Mouse (Mus musculus) myocyte (in vitro differentiated cells): ENCODE measurements at regions not wholly inside any gene's neighbourhood (a gene's known extent, or its start where the extent isn't known, plus 50 kb on each side); places are given as distances from the start of the nearest gene placed in this dataset.

Experiments used
- CEBPB ChIP-seq: IDR thresholded peaks from 2 replicates; pipeline ENCODE4 v1.6.1; 2011; ENCODE audit warnings: mild to moderate bottlenecking, moderate library complexity; ENCODE audit not compliant: poor library complexity, insufficient read depth, severe bottlenecking
- E2F4 ChIP-seq: IDR thresholded peaks from one replicate; pipeline ENCODE4 v1.6.1; 2011; ENCODE audit warnings: mild to moderate bottlenecking, control low read depth, moderate library complexity; ENCODE audit not compliant: insufficient read depth
- MAX ChIP-seq: IDR thresholded peaks from one replicate; pipeline ENCODE4 v1.6.1; 2011; ENCODE audit warnings: low read depth, mild to moderate bottlenecking, control low read depth
- MYOD1 ChIP-seq, 3 experiments: IDR thresholded peaks; one replicate each; pipeline ENCODE4 v1.6.1; 2011; ENCODE audit warnings: control low read depth in 2 of 3, low read depth in 2 of 3, mild to moderate bottlenecking in 2 of 3, moderate library complexity in 1 of 3; ENCODE audit not compliant: insufficient read length in 2 of 3, control insufficient read depth in 1 of 3
- MYOG ChIP-seq, 3 experiments: IDR thresholded peaks; one replicate each; pipeline ENCODE4 v1.6.1; 2011; ENCODE audit warnings: control low read depth in 2 of 3, low read depth in 2 of 3, mild to moderate bottlenecking in 2 of 3; ENCODE audit not compliant: insufficient read length in 2 of 3, control insufficient read depth in 1 of 3, insufficient read depth in 1 of 3
- POLR2A ChIP-seq: IDR thresholded peaks from one replicate; pipeline ENCODE4 v1.6.1; 2011; ENCODE audit warnings: low read depth, mild to moderate bottlenecking, control low read depth, moderate library complexity; ENCODE audit not compliant: insufficient read length
- POLR2AphosphoS2 ChIP-seq: IDR thresholded peaks from one replicate; pipeline ENCODE4 v1.6.1; 2011; ENCODE audit warnings: low read depth, control low read depth; ENCODE audit not compliant: insufficient read length
- TCF12 ChIP-seq: IDR thresholded peaks from one replicate; pipeline ENCODE4 v1.6.1; 2011; ENCODE audit warnings: mild to moderate bottlenecking, control low read depth; ENCODE audit not compliant: poor library complexity, insufficient read depth, severe bottlenecking
- USF1 ChIP-seq: IDR thresholded peaks from one replicate; pipeline ENCODE4 v1.6.1; 2011; ENCODE audit warnings: low read depth, mild to moderate bottlenecking, control low read depth, moderate library complexity

DNA sequence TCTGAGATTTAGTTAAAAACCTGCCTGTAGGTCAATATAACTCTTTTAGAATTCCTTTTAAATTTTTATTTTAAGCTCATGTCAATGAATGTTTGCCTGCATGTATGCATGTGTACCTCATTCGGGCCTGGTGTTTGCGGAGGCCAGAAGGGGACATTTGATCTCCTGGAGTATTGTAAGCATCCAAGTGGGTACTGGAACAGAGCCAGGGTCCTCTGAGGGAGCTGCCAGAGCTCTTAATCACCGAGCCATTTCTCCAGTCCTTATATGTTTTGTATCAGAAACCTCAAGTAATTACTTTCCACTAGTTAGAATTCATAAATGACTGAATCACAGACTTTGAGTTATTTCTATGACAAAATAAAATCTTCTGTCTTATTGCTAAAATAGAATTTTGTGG, 152.0 kb downstream of the Cdca7 start:
- TF ChIP-seq POLR2AphosphoS2 (no peak), POLR2A (no peak), USF1 (no peak), CEBPB (no peak), E2F4 (no peak), TCF12 (no peak), MAX (no peak), MYOG (IDR thresholded peaks at IDR 0.05; ENCODE audit: control insufficient read depth in 1 of 3, insufficient read depth in 1 of 3, insufficient read length in 2 of 3, low read depth in 2 of 3) (no peak), MYOD1 (IDR thresholded peaks at IDR 0.05; ENCODE audit: control insufficient read depth in 1 of 3, insufficient read length in 2 of 3, low read depth in 2 of 3) (no peak)
